Mouse (Mus musculus) kidney, embryonic 16.5 days (tissue): ENCODE results near the gene Hcn2. TPM values are rescaled to one million over a fixed set of nuclear protein-coding genes. Genes with fewer than 3 reads are reported as not detected.
A peak's percentile ranks its signal among the peaks of the same experiment; 100 is the strongest.
"Not testable (repeated sequence)": the region's sequence is repeated elsewhere in the genome, so short reads cannot be mapped to it uniquely, and the experiment has no call there.

Experiments
- ATAC-seq: fragments of 200-750 bp; cut with Nextera tagmentation; 2 replicates; pipeline ENCODE4 v1.8.0; 2017; ENCODE audit warnings: moderate TSS enrichment; ENCODE audit not compliant: low FRiP score, low TSS enrichment
- H3K27ac ChIP-seq: fragments of 300-500 bp; sonication (generic); 2 replicates; pipeline ENCODE4 v1.5.1; 2014; ENCODE audit warnings: low read length
- H3K27me3 ChIP-seq: fragments of 300-500 bp; sonication (generic); 2 replicates; pipeline ENCODE4 v1.6.1; 2014; ENCODE audit warnings: low read length, control low read depth, mixed read lengths; ENCODE audit not compliant: insufficient read depth
- H3K36me3 ChIP-seq: fragments of 300-500 bp; sonication (generic); 2 replicates; pipeline ENCODE4 v1.6.1; 2014; ENCODE audit warnings: low read length, control low read depth, mixed read lengths; ENCODE audit not compliant: insufficient read depth
- H3K4me1 ChIP-seq: fragments of 300-500 bp; sonication (generic); 2 replicates; pipeline ENCODE4 v1.6.1; 2014; ENCODE audit warnings: low read length, control low read depth, mixed read lengths; ENCODE audit not compliant: insufficient read depth
- H3K4me2 ChIP-seq: fragments of 300-500 bp; sonication (generic); replicated peaks from 2 replicates; pipeline ENCODE4 v1.6.1; 2014; ENCODE audit warnings: low read depth, low read length
- H3K4me3 ChIP-seq: fragments of 300-500 bp; sonication (generic); 2 replicates; pipeline ENCODE4 v1.5.1; 2014; ENCODE audit warnings: mild to moderate bottlenecking, low read length
- H3K9ac ChIP-seq: fragments of 300-500 bp; sonication (generic); replicated peaks from 2 replicates; pipeline ENCODE4 v1.6.1; 2014; ENCODE audit warnings: low read length
- H3K9me3 ChIP-seq: fragments of 300-500 bp; sonication (generic); 2 replicates; pipeline ENCODE4 v1.6.1; 2016; ENCODE audit warnings: low read length, control low read depth
- WGBS: fragments of 180-500 bp; shearing (Covaris S2); extraction: QIAGEN DNeasy Blood & Tissue Kit; methylation state at CpG from one replicate; pipeline ENCODE4 v1.1.7; 2014; 5-methylcytosine and 5-hydroxymethylcytosine counted together
- polyA plus RNA-seq: library from polyadenylated mRNA; unstranded; fragments of >200 nt; fragmentation: Nextera tagmentation; extraction: Ambion mirVana; gene quantifications from 2 replicates; pipeline ENCODE4 v1.2.1, GENCODE M21; 2015

Hcn2 gene
- polyA plus RNA-seq, 1 experiment from 2014 or later = 0.05 TPM

DNA sequence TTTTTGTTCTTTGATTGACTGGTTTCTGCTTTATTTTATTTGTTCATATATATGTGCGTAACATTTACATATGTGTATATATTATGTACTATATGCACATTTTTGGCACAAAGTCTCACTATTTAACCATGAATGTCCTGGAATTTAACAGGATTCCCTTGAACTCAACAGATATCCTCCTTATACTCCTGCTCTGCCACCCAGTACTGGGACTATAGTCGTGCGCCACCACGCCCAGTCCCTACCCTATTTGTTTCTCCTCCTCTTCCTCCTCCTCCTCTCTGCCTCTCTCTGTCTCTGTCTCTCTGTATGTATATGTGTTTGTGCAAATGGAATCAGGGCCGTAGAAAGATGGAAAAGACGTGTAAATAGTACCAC, 30.3 kb downstream of the Hcn2 start:
- Histone ChIP-seq H3K36me3 (peaks cover 25% of the 10 kb centered on the region), H3K27ac (no peak overlapping the region)

DNA sequence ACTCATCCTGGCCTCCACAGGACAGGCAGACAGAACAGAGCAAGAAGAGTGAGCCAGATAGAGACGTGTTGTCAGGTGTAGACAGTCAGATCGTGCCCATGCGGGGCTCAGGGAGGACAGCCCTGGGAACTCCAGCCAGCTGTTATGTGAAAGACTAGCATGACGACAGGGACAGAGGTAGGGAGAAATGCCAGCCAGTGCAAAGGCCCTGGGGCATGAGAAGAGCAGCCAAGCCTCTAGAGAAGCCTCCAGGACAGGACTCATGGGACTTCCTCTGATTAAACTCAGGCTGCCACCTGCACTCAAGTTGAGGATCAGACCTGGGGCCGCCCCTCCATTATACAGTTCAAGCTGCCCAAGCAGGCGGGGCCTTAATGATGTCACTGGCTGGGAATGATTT, 32.1 kb downstream of the Hcn2 start:
- Histone ChIP-seq H3K27me3 (no peaks in the 10 kb centered on the region), H3K9ac (no peak overlapping the region), H3K4me1 (peaks cover 11% of the 10 kb centered on the region), H3K36me3 (peaks cover 10% of the 10 kb centered on the region), H3K4me3 (no peak overlapping the region), H3K4me2 (no peak overlapping the region), H3K9me3 (no peaks in the 10 kb centered on the region), H3K27ac (no peak overlapping the region)
- WGBS = 76% methylated on average over 6 of the region's 6 CpGs
- no peak for ATAC-seq

More for the DNA sequence above, 30.3 kb downstream of the Hcn2 start:
- Histone ChIP-seq H3K4me3 (peak overlapping the region; percentile 29), H3K9ac (peak overlapping the region; percentile 57), H3K9me3 (no peaks in the 10 kb centered on the region), H3K27me3 (no peaks in the 10 kb centered on the region), H3K4me2 (peak overlapping the region; percentile 59), H3K4me1 (peaks cover 11% of the 10 kb centered on the region)
- WGBS = 23% methylated on average over 6 of the region's 6 CpGs
- peak; percentile 69 for ATAC-seq

DNA sequence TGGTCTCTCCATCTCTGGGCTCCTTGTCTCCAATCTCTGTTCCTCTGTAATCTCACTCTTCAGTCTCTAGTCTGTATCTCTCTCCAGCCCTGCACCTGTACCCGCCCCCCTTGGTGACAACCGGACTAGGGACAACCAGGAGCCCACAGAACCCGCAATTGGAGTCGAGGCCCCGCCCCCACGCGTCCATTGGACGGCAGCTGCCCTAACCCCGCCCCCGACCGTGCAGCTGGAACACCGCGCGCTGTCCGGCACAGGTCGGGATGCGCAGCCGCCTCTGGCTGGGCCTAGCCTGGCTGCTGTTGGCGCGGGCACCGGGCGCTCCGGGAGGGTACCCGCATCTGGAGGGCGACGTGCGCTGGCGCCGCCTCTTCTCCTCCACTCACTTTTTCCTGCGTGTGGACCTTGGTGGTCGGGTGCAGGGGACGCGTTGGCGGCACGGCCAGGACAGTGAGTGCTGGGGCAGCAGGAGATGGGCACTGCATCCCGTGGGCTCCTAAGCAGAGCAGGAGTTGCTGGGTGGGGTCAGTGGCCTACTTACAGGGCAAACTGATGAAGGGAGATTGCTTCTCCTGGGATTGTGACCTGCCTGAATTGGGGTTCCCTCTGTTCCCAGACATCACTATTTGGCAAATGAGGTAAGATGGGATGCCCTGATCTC, 38.6 kb downstream of the Hcn2 start, which contains the start of gene Fgf22:
Gene Fgf22 (plus strand): TSS at position 221 of the 661 bp plus-strand sequence.
- H3K9me3 ChIP-seq = no peaks in the 10 kb centered on the region
- H3K4me1 ChIP-seq = peaks cover 5% of the 10 kb centered on the region
- peak within 1 kb of the TSS; percentile 70 for H3K4me2 ChIP-seq
- peak; percentile 91 for ATAC-seq
- no peak within 1 kb of the TSS for H3K27ac ChIP-seq
- H3K27me3 ChIP-seq = no peaks in the 10 kb centered on the region
- H3K4me3 ChIP-seq = peak within 1 kb of the TSS; percentile 38
- peaks cover 33% of the 10 kb centered on the region for H3K36me3 ChIP-seq
- 4% methylated on average over 36 of the region's 36 CpGs for WGBS
- H3K9ac ChIP-seq = peak within 1 kb of the TSS; percentile 54; the same call in 1 of the 2 replicates

DNA sequence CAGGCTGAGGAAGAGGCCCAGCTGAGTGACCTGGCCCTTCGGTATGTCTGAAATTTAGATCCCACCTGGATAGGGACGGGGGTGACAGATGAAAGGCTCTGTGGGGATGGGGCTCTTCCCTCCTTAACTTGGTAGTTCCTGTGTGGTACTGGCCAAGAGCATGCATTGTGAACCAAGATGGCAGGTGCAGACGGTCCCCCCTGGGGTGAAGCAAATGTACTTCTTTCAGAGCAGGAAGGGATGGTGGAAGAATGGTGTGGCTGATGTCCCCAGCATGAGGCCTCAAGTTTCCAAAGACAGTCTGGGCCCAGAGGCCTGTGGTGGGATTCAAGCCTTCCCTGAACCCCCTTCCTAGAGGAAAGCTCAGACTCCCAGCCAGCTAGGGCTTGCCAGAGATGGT, 39.4 kb downstream of the Hcn2 start:
- WGBS = 81% methylated on average over 3 of the region's 3 CpGs
- H3K27me3 ChIP-seq = no peaks in the 10 kb centered on the region
- no peak overlapping the region for H3K27ac ChIP-seq
- no peak overlapping the region for H3K4me3 ChIP-seq
- H3K4me2 ChIP-seq = no peak overlapping the region
- no peak for ATAC-seq
- no peaks in the 10 kb centered on the region for H3K9me3 ChIP-seq
- no peak overlapping the region for H3K9ac ChIP-seq
- H3K36me3 ChIP-seq = peaks cover 37% of the 10 kb centered on the region
- peaks cover 5% of the 10 kb centered on the region for H3K4me1 ChIP-seq

GRCm38 (mm10) chr10:79756660-79757059, 40.2 kb downstream of the Hcn2 start:
- H3K27ac ChIP-seq = no peak overlapping the region
- H3K4me3 ChIP-seq = no peak overlapping the region
- H3K36me3 ChIP-seq = peaks cover 46% of the 10 kb centered on the region
- peaks cover 5% of the 10 kb centered on the region for H3K4me1 ChIP-seq
- no peaks in the 10 kb centered on the region for H3K27me3 ChIP-seq
- 89% methylated on average over 24 of the region's 24 CpGs for WGBS
- H3K4me2 ChIP-seq = no peak overlapping the region
- no peak for ATAC-seq
- no peaks in the 10 kb centered on the region for H3K9me3 ChIP-seq
- no peak overlapping the region for H3K9ac ChIP-seq

DNA sequence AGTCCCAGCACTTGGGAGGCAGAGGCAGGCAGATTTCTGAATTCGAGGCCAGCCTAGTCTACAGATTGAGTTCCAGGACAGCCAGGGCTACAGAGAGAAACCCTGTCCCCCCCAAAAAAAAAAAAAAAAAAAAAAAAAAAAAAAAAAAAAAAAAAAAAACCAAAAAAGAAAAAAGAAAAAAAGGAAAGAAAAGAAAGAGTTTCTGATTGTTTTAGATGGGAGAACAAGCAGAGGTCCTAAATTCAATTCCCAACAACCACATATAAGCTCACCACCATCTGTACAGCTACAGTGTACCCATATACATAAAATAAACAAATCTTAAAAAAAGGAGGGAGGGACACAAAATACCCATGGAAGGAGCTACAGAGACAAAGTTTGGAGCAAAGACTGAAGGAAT, 43.2 kb downstream of the Hcn2 start:
- H3K27me3 ChIP-seq, H3K4me1 ChIP-seq, H3K9me3 ChIP-seq, H3K4me3 ChIP-seq, ATAC-seq, H3K9ac ChIP-seq, H3K27ac ChIP-seq, H3K4me2 ChIP-seq: not testable (repeated sequence)
- peaks cover 56% of the 10 kb centered on the region for H3K36me3 ChIP-seq
- 94% methylated on average over 1 of the region's 1 CpGs for WGBS

GRCm38 (mm10) chr10:79760603-79761143, 44.2 kb downstream of the Hcn2 start:
- Histone ChIP-seq H3K27ac (no peak overlapping the region), H3K36me3 (peaks cover 56% of the 10 kb centered on the region), H3K4me1 (peaks cover 12% of the 10 kb centered on the region), H3K4me2 (no peak overlapping the region), H3K4me3 (no peak overlapping the region), H3K9ac (no peak overlapping the region), H3K9me3 (no peaks in the 10 kb centered on the region), H3K27me3 (no peaks in the 10 kb centered on the region)
- WGBS = 88% methylated on average over 11 of the region's 11 CpGs
- no peak for ATAC-seq

DNA sequence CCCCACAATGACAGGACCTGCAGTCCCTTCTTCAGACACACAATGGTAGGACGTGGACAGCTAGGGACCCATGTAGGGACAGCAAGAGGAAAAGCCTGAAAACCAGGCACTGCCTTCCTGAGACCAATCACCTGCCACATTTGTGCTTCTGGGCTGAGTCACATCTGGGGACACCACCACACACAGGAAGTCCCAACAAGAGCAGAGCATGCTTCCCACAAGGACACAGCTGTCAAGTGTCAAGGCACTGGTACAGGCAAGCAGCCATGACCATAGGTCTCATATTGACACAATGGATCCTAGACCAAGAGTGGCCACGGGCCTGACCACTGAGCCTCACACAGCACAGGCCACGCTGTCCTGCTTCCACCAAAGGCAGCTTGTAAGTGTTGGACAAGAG, 46.4 kb downstream of the Hcn2 start:
- Histone ChIP-seq H3K27ac (no peak overlapping the region), H3K9me3 (no peaks in the 10 kb centered on the region), H3K27me3 (no peaks in the 10 kb centered on the region), H3K4me1 (peaks cover 23% of the 10 kb centered on the region), H3K36me3 (peaks cover 39% of the 10 kb centered on the region), H3K9ac (no peak overlapping the region), H3K4me2 (no peak overlapping the region), H3K4me3 (no peak overlapping the region)
- WGBS = 84% methylated on average over 3 of the region's 3 CpGs
- no peak for ATAC-seq

DNA sequence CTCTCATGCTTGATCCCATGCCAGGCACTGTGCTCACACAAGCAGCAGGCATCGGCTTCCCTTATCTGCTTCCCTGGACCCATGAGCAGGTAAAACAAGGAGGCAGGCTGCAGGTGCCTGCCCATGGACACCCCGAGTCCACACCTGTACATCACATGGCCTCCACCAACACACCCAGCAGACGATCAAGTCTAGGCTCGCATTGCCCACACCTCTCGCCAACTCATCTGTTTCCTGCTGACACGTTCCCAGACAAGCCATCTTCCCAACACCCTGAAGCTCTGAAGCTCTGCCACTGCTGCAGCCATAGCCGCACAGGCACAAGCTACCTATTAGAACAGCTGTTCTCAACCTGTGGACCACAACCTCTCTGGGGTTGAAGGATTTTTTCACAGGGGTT, 47.8 kb downstream of the Hcn2 start:
- no peak overlapping the region for H3K27ac ChIP-seq
- H3K4me1 ChIP-seq = peaks cover 33% of the 10 kb centered on the region
- WGBS = 82% methylated on average over 7 of the region's 7 CpGs
- H3K36me3 ChIP-seq = peaks cover 25% of the 10 kb centered on the region
- no peak overlapping the region for H3K9ac ChIP-seq
- no peak overlapping the region for H3K4me2 ChIP-seq
- no peaks in the 10 kb centered on the region for H3K9me3 ChIP-seq
- no peak for ATAC-seq
- H3K4me3 ChIP-seq = no peak overlapping the region
- H3K27me3 ChIP-seq = no peaks in the 10 kb centered on the region

- H3K36me3 ChIP-seq = peaks cover 23% of the 10 kb centered on the region
- peak overlapping the region; percentile 95 for H3K4me2 ChIP-seq
- no peak for ATAC-seq
- H3K4me1 ChIP-seq = peaks cover 33% of the 10 kb centered on the region
- no peak overlapping the region for H3K27ac ChIP-seq
- peak overlapping the region; percentile 87 for H3K4me3 ChIP-seq
- 63% methylated on average over 2 of the region's 2 CpGs for WGBS
- H3K9ac ChIP-seq = peak overlapping the region; percentile 92
- no peaks in the 10 kb centered on the region for H3K27me3 ChIP-seq
- H3K9me3 ChIP-seq = no peaks in the 10 kb centered on the region
These were observed 48.9 kb downstream of the Hcn2 start for GRCm38 (mm10) chr10:79765228-79765745.
